ENCODE assay signal across 26 mouse cellular contexts in genomic region chr11:81330982-81331381, GRCm38 (mm10).
"Had no signal": no experiment of that assay in that cellular context is flagged by ENCODE, and none has a peak within 500 bp of the region (broad histone marks: within the 10 kb centered on the region; RNA-seq: fewer than 3 reads in every experiment).

No protein-coding gene starts in this region.

- H3K4me3 ChIP-seq: gastrocnemius, adult 2 months; heart, embryonic 13.5 days; heart, embryonic 15.5 days; hindbrain, embryonic 13.5 days; hindbrain, embryonic 15.5 days; kidney, embryonic 15.5 days; left cerebral cortex, adult 2 months; limb, embryonic 10.5 days; limb, embryonic 12.5 days; liver, embryonic 13.5 days; liver, embryonic 15.5 days had no signal

- H3K27me3 ChIP-seq: heart, embryonic 15.5 days; hindbrain, embryonic 13.5 days; hindbrain, embryonic 15.5 days; kidney, embryonic 15.5 days; limb, embryonic 12.5 days; liver, embryonic 13.5 days; liver, embryonic 15.5 days had no signal

- ATAC-seq: hindbrain, postnatal 0 days; intestine, embryonic 16.5 days; liver, postnatal 0 days had no signal

- H3K27ac ChIP-seq: gastrocnemius, adult 2 months; heart, embryonic 13.5 days; heart, embryonic 15.5 days; hindbrain, embryonic 13.5 days; hindbrain, embryonic 15.5 days; hindbrain, postnatal 0 days; kidney, embryonic 15.5 days; kidney, postnatal 0 days; left cerebral cortex, adult 2 months; limb, embryonic 10.5 days; limb, embryonic 12.5 days; liver, embryonic 13.5 days; liver, embryonic 15.5 days had no signal

- H3K4me1 ChIP-seq: heart, embryonic 13.5 days; heart, embryonic 15.5 days; hindbrain, embryonic 13.5 days; kidney, embryonic 15.5 days; limb, embryonic 10.5 days; limb, embryonic 12.5 days; liver, embryonic 13.5 days; liver, embryonic 15.5 days had no signal

- H3K9ac ChIP-seq: heart, embryonic 13.5 days; heart, embryonic 15.5 days; hindbrain, embryonic 13.5 days; hindbrain, embryonic 15.5 days; kidney, embryonic 15.5 days; limb, embryonic 12.5 days; liver, embryonic 13.5 days; liver, embryonic 15.5 days; liver, postnatal 0 days had no signal

- H3K36me3 ChIP-seq: heart, embryonic 13.5 days; heart, embryonic 15.5 days; hindbrain, embryonic 13.5 days; hindbrain, embryonic 15.5 days; kidney, embryonic 15.5 days; limb, embryonic 10.5 days; limb, embryonic 12.5 days; liver, embryonic 13.5 days; liver, embryonic 15.5 days had no signal

- DNase-seq: gastrocnemius, adult 2 months; gastrocnemius, postnatal 14 days; gastrocnemius, postnatal 36 days; heart, adult 18-20 months; heart, postnatal 14 days; heart, postnatal 36 days; kidney, adult 11 months; kidney, adult 2 months; kidney, adult 9 months; kidney, postnatal 14 days; kidney, postnatal 36 days; liver; liver, embryonic 13.5 days; liver, postnatal 0 days had no signal

- H3K9me3 ChIP-seq: heart, embryonic 13.5 days; heart, embryonic 15.5 days; hindbrain, embryonic 13.5 days; hindbrain, embryonic 15.5 days; kidney, embryonic 15.5 days; limb, embryonic 10.5 days; limb, embryonic 12.5 days; liver, embryonic 13.5 days; liver, embryonic 15.5 days had no signal
